Mouse (Mus musculus) left cerebral cortex, adult 11 months (tissue): ENCODE data around the gene Zfp593.
"Not testable (repeated sequence)": the region's sequence is repeated elsewhere in the genome, so short reads cannot be mapped to it uniquely, and the experiment has no call there.

Experiments
- DNase-seq: peaks from one replicate; pipeline ENCODE4 v3.0.0; 2022; ENCODE audit warnings: low spot score

Gene Zfp593

DNA sequence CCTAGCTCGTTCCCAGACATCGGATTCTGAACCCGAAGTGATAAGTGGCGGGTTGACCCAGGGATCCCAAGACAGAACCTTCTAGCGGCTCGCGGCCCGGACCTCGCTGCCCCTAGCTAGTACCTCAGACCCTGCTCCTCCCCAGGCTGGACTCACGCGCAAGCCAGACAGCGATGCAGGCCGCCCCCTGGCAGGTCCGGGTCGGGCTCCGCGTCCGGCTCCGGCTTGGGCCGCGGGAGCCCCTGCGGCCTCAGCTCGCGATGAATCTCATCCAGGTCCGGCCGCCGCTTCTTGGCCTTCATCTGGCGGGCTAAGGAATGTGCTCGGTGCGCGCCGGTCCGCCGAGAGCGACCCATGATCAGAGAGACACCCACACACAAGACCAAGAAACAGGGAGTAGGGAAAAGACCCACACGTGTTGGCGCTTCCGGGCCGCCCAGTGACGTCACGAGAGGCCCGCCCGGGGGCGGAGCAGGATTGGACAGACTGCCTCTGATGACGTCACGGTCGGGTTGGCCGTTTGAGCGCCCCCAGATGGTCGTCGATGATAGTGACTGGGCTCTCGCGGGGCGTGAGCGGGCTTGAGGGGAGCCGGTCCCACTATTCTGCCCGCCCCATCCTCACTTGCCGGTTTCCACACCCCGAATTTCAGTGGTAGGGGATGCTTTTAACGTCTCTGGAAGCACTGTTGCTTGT, at the start of gene Zfp593:
Zfp593 (minus strand) TSS at position 445 of the 696 bp plus-strand sequence.
- peak; percentile 90 for DNase-seq

DNA sequence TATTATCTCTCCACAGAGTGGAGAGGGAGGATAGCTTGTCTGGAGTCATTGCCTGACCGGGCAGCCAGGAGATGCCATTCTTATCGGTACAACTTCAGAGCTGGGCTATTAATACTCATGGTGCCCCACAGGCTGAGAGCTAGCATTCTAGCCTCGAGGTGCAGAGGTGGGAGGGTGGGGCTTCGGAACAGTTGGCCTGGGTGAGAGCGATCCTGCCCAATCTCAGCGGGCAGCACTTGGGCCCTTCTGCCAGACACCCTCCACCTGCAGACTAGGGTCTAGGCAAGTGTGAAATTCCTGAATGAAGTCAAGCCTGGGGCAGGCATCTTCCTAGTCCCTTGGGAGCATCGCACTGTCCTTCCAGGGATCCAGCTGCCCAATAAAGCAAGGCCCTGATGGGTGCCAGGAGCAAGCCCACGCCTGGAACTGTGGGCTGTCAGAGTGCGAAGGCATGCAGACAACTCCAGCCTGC, 48.3 kb upstream of the Zfp593 start:
- no peak for DNase-seq

DNA sequence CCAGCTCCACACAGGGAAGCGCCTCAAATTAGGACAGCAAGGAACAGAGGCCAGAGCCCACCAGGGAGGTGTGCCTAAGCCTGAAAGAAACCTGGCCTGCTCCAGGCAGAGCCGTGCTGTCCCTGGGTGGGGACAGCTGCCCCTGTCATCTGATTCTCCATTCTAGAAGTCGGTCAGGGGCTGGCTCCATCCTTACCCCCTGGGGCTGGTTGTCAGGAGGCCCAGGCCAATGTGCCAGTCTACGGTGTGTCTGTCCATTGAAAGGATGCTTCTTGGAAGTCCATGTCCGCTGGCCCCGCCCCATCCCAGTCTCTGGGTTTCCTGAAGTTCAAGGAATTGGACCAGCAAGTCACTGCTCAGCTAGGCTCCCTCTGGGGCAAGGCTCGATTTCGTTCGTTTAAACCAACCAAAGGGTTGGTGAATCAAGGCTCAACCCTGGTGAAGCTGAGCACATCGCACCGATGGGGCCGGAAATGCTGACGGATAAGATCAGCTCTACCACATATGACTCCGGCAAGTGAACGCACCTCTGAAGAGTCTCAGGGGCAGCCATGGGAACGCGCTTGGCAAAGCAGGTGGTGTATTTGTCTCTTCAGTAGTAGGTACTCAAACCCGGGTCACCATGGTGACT, 47.8 kb upstream of the Zfp593 start:
- no peak for DNase-seq

DNA sequence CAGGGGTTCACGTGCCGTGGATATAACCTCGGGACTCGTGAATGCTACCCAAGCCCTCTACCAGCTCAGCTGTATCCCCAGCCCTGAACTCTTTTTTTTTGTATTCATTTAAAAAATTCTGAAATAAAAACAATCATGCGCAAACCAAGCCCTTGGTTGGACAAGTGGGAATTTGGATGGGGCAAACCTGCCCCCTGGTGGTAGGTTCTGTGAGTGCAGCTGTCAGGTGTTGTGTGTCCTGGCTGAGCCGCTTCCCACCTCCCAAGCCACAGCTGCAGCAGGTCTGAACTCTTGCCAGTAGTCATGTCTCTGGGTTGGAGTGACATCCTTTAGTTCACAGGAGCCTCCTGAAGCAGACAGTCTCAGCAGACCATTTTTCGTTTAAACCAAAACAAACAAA, 46.7 kb upstream of the Zfp593 start:
- no peak for DNase-seq

DNA sequence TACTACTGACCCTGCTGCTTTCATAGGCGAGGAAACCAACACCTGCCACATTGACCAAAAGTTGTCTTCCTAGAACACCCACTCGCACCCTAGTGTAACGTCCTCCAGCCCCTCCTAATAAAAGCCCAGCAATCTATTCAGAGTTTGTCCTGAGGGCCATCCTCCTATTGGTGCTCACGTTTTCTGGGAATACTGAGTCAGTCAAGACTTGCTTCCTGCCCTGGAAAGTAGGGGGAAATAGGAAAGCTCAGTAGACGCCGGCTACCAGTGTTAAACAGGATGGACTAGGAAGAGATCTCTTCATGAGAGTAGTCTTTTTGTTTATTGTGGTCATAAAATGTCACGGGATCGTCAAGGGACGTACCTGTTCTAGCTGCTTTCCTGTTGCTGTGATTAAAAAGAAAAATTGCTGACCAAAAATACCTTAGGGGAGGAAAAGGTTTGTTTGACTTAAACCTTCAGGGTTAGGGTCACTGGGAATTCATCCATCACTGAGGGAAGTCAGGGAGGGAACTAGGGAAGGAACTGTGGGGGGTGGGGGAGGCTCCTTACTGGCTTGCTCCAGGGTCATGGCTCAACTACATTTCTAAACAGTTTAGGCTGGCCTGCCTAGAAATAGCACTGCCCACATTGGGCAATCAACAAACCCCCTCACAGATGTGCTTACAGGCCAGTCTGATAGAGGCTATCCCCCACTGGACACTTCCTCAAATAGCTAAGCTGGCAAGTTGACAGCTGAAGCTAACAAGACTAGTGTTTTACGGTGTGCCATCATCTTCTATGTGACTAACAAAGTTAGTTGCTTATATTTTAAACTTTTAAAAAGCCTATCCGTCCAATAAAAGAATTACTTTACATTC, 43.2 kb upstream of the Zfp593 start:
- DNase-seq: no peak

DNA sequence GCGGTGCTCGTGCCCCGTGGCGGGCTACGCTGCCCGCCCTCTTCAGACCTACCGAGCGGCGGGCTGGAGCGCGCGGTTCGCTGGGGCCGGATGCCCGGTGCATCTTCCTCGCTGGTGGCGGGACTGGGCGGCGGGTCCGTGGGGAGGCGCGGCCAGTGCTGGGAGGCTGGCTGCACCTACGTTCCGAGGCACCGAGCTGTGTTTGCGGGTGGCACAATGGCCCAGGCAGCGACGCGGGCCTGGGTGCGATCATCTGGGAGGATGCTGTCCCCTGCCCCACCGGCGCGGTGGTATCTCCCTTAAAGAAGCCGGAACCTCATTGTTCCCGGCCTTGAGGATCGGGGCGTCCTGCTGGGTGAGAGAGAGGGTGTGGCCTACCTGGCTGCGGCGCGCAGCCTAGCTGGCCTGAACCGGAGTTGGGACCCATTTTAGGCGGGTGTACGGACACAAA, 42.2 kb upstream of the Zfp593 start, which contains the start of gene Pdik1l:
Pdik1l (minus strand) TSS at position 321 of the 451 bp plus-strand sequence.
- DNase-seq: peak; percentile 62

DNA sequence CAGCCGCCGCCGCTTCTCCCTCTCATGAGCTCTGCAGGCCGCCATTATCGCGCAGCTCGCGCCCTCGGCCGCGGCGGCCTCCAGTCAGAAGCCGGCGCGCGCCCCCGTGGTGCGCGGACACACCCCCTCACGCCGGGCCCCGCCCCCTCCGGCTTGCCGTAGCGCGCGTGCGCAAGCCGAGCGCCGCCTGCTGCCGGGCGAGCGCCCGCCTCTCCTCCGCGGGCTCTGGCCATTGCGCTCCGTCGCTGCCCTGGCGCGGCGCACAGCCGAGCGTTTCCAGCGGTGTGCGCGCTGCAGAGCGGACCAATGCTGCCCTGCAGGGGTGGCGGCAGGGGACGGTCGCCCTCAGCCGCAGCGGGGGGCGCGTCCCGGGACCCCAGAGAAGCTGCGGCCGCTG, 41.8 kb upstream of the Zfp593 start:
- peak; percentile 93 for DNase-seq

DNA sequence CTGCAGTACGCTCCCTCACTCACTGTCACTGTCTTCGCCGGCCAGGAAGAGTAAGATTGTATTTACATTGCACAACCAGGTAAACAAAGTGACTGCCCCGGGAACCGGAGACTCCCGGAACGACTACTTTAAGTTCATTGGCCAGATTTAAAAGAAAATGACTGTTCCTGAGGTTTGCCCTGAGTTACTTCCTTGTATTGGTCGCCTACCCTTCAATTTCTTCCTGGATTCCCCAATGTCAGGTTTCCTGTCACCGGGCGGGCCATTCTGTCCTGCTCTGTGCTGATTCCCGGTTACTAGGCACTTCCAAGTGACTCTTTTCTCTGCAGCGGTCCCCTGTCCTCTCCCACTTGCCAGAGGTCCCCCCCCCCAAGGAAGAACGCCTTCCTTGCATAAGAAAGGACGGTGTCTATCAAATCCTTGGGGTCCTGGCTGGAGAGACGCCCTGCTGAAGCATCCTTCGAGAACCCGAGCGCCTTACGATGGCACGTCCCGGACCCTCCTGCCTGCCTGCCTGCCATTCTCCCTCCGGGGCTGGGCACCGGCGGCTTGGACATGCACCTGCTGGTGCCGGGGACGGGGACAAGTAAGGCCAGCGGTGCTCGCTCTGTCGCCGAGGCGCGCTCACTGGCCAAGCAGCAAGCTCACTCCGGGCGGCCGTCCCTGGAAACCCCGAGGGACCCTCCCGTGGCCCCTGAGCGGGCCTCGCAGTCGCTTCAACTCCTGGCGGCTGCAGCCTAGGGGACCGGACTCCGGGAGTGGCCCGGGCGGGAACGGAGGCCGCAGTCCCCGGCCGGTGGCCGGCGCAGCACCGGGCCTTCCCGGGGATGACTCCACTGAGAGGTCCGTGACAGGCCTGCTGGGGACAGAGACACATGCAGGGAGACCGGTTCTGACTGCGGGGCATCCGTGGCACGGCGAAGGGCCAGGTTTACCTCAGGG, 41.1 kb upstream of the Zfp593 start:
- DNase-seq: no peak

DNA sequence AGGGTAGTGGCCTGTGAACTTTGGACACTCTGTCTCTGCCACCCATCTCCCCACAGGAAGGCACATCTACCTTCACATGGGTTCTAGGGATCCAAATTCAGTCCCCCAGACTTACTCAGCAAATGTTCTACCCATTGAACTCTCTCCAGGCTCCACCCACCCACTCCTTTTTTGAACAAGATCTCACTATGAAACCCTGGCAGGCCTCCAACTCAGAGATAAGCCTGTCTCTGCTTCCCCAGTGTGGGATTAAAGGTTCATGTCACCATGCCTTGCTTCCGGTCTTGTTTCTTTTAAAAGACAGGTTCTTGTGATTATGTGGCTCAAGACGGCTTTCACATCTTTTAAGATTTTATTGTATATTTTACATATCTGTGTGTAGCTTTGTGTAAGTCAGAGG, 39.5 kb upstream of the Zfp593 start:
- DNase-seq: no peak

DNA sequence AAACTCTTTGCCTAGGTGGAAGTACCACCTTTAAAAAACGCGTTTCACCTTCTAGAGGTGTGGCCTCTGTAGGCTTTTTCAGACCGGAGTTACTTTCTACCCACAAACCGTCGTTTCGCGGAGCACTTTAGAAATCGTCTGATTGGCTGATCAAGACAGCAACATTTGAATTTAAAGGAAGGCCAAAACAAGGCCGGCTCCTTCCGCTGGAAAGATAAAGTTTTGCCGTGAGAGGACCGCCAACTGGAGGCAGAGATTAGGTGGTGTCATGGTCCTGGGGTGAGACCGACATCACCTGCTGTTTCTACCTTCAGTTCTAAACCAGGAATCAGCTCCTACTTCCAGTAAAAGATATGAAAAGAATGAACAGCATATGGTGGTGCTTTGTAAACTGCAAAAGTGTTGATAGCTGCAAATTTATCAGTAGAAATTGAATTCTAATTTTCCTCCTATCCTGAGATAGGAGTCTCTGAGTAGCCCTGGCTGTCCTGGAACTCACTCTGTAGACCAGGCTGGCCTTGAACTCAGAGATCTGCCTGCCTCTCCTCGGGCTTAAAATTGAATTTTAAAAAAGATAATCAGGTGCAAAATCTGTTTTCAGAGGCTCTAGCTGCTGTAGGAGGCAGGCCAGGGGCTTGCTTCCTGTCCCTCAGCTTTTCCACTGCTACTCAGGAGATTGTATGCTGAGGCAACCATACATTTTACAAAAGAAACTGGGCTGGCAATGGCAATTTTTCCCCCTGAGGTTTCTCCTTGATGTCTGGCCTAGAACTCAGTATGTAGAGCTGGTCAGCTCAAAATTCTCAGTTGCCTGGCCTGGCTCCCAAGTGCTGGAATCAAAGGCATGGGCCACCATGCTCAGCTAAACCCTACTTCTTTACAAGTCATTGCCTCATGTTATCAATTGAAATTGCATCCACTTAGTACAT, 28.3 kb upstream of the Zfp593 start:
- DNase-seq: no peak

DNA sequence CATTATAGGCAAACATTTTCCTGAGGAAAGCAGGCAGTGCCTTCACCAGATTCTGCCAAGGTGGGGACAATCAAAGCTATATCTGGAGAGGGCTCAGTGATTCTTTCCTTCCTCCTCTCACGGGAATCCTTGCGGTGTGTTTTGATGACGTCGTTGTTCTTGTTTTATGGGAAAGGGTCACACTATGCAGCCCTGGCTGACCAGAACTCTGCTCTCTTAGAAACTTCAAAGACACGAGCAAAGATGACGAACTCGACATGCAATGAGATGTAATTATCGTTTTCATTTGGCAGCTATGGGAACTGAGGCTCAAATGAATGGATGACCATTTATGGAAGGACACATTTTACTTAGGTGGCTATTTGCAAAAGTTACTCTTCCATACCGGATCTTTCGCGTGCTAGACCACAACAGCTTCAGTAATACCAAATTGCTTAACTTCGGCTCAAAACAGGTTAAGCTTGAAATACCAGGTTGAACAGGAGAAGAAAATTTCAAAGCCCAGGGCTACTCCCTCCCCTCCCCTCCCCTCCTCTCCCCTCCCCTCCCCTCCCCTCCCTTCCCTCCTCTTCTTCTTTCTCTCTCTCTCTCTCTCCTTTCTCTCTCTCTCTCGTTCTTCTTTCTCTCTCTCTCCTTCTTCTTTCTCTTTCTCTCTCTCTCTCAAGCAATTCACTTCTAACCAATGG, 27.5 kb upstream of the Zfp593 start:
- no peak for DNase-seq

DNA sequence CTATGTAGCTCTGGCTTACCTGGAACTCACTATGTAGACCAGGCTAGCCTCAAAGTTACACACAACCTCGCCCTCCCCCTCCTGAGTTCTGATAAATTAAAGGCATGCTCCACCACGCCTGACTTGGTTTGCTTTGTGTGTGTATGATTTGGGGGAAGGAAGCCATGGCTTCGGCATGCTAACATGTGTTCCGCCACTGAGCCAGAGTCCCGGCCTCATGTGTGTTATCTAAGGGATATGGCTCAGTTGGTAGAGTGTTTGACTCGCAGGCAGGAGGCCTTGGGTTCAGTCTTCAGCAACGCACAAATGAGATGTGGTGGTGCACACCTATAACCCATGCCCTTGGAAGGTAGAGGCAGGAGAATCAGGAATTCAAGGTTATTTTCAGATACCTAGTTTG, 26.6 kb upstream of the Zfp593 start:
- DNase-seq: no peak

DNA sequence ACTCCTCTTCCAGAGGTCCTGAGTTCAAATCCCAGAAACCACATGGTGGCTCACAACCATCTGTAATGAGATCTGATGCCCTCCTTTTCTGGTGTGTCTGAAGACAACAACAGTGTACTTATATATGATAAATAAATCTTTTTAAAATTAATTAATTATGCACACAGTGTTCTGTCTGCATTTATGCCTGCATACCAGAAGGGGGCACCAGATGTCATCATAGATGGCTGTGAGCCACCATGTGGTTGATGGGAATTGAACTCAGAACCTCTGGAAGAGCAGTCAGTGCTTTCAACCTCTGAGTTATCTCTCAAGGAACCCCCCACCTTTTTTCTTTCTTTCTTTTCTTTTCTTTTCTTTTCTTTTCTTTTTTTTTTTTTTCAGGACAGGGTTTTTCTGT, 24.2 kb upstream of the Zfp593 start:
- DNase-seq: not testable (repeated sequence)

DNA sequence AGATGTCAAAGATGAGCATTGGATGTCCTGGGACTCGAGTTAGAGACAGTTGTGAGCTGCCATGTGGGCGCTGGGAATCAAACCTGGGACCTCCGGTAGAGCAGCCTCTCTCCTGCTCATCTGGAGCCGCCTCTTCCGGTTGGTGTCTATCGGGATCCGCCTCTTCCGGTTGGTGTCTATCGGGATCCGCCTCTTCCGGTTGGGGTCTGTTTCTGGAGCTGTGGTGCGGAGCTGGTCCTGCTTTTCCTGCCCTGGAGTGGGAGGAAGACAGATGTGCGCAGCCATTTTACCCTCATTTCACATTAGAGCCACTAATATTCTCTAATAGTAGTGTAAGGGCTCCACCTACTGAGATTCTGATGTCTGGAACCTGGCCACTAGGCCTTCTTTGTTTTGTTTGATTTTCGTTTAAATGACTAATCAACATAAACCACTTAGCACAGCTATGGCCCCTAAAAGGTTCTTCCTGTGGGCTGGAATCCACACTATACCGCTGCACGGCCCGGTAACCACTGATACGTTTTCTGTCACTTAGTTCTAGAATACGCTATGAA, 22.8 kb upstream of the Zfp593 start:
- no peak for DNase-seq

DNA sequence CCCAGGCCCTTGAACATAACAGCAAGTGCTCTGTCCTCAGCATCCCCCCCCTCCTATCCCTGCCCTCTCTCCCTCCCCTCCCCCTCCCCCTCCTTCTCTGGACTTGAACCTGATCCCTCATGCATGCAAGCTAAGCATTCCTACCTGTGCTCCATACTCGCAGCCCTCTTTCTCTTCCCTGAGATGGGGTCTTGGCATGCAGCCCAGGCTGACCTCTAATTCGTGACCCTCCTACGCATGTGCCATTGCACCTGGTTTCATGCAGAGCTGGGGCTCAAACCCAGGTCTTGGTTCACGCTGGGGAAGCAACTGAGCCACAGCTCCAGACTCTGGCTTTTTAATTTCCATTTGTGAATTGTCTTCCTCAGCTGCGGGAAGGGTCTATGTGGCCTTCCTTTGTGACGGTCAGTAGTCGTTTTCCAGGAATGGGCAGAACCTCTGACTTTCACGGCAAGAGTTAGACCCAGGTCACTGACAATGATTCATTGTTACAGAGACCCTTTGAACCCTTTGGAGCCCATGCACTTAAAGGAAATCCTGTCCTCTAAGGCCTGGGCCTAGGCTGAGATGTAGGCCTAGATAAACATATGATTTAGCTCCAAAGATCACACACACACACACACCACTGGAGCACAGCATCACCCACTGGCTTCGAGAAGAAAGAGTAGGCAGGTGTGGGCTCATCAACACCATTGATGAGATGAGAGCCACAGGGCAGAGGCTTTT, 20.6 kb upstream of the Zfp593 start:
- no peak for DNase-seq

DNA sequence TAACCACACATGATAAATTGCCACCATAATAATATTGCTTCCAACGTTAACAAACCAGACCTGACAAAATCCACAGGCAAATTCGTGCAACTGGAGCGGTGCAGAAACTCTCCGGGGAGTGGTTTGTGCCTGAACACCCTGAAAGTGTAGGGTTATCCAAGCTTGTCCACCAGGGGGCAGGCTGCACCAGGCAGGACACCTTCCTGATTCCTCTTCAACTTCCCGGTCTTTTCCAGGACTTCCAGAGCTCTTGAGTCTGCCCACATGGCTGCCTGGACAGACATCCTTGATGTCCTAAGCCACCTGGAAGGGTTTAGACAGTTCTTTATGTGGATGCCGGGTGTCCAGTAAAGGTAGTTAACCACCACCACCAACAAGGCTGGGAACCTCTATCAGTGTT, 17.8 kb upstream of the Zfp593 start:
- no peak for DNase-seq

DNA sequence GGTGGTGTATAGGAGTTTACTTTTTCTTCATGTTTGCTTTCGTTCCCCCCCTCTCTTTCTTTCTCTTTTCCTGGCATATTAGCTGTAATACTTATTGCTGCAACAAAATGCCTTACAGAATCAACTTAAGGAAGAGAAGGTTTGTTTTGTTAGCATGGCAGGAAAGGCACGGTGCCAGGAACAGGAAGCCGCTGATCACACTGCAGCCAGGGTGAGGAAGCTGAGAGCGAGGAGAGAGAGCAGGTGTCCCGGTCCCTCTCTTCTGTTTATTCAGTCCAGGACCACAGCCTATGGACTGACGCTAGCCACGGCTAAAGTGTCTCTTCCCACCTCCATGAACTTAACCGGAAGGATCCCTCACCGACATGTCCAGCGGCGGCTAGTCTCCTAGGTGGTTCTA, 13.0 kb upstream of the Zfp593 start:
- DNase-seq: no peak

DNA sequence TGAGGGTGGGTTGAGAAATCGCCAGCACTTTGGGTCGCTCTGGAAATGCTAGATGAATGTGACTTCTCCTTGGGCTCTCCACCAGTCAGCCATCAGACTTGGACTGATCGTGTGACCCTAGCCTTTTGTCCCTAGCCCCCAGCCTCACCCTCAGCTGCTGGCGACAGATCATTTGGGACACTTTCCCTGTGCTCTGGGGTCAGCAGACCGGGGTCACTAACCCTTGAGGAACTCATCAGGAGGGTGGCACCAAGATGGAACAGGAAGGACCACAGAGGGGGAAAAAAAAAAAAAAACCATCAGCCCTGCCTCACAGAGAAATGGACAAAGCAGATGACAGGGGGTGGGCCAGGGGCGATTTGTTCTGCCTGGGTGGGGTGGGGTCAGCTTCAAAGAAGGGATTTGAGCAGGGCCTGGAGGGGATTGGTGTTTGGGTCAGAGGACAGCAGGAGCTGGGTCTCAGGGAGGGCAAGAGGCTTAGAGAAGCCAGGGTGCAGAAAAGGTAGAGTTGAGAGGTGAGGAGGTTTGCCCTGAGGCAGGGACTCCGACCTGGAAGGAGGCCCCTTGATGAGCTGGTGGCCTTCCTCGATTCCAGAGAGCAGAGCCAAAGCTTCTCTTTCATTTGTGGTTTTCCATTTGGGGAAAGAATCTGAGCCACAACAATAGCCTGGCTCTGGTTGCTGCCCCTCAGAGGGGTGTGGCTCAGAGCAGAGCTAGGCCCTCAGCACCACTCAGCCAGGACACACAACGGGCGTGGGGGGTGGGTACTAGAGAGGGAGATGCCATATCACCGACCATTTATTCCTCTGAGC, 12.0 kb upstream of the Zfp593 start:
- DNase-seq: no peak
